Mouse (Mus musculus) kidney, postnatal 0 days (tissue): ENCODE measurements around the gene Lgsn. TPM values are rescaled to one million over a fixed set of nuclear protein-coding genes. Genes with fewer than 3 reads are reported as not detected.

Source experiments
- ATAC-seq: fragments of 200-750 bp; cut with Nextera tagmentation; replicated peaks from 2 replicates; pipeline ENCODE4 v1.8.0; 2017; ENCODE audit warnings: low read depth, moderate number of reproducible peaks, moderate TSS enrichment, moderate library complexity; ENCODE audit not compliant: low FRiP score
- DNase-seq: peaks from one replicate; pipeline ENCODE4 v3.0.0-alpha.2; 2016; ENCODE audit warnings: low spot score
- H3K27ac ChIP-seq: fragments of 300-500 bp; sonication (generic); 2 replicates; pipeline ENCODE4 v1.5.1; 2014; ENCODE audit warnings: mild to moderate bottlenecking
- H3K27me3 ChIP-seq: fragments of 300-500 bp; sonication (generic); 2 replicates; pipeline ENCODE4 v1.6.1; 2014; ENCODE audit warnings: low read length, mixed read lengths; ENCODE audit not compliant: insufficient read depth
- H3K36me3 ChIP-seq: fragments of 300-500 bp; sonication (generic); 2 replicates; pipeline ENCODE4 v1.6.1; 2014; ENCODE audit warnings: low read length, mixed read lengths; ENCODE audit not compliant: insufficient read depth
- H3K4me1 ChIP-seq: fragments of 300-500 bp; sonication (generic); replicated peaks from 2 replicates; pipeline ENCODE4 v1.6.1; 2014; ENCODE audit warnings: antibody characterized with exemption, low read length, mixed read lengths; ENCODE audit not compliant: insufficient read depth
- H3K4me2 ChIP-seq: fragments of 300-500 bp; sonication (generic); 2 replicates; pipeline ENCODE4 v1.6.1; 2014; ENCODE audit warnings: mild to moderate bottlenecking, low read length, moderate library complexity, mixed read lengths
- H3K4me3 ChIP-seq: fragments of 300-500 bp; sonication (generic); replicated peaks from 2 replicates; pipeline ENCODE4 v1.5.1; 2014; ENCODE audit warnings: low read depth, low read length
- H3K9ac ChIP-seq: fragments of 300-500 bp; sonication (generic); 2 replicates; pipeline ENCODE4 v1.6.1; 2014; ENCODE audit warnings: low read depth, low read length
- H3K9me3 ChIP-seq: fragments of 300-500 bp; sonication (generic); replicated peaks from 2 replicates; pipeline ENCODE4 v1.6.1; 2016; ENCODE audit warnings: low read length, inconsistent platforms, mixed read lengths
- CTCF ChIP-seq: IDR thresholded peaks from 2 replicates; pipeline ENCODE4 v1.5.1; 2016; ENCODE audit warnings: antibody characterized with exemption, low read depth, mild to moderate bottlenecking, moderate library complexity
- WGBS: fragments of 180-500 bp; shearing (Covaris S2); extraction: QIAGEN DNeasy Blood & Tissue Kit; methylation state at CpG from one replicate; pipeline ENCODE4 v1.1.7; 2014; 5-methylcytosine and 5-hydroxymethylcytosine counted together
- polyA plus RNA-seq: library from polyadenylated mRNA; unstranded; fragments of >200 nt; fragmentation: Nextera tagmentation; extraction: Ambion mirVana; gene quantifications from 2 replicates; pipeline ENCODE4 v1.2.1, GENCODE M21; 2015

Lgsn gene
- polyA plus RNA-seq, 1 experiment from 2014 or later = not detected

DNA sequence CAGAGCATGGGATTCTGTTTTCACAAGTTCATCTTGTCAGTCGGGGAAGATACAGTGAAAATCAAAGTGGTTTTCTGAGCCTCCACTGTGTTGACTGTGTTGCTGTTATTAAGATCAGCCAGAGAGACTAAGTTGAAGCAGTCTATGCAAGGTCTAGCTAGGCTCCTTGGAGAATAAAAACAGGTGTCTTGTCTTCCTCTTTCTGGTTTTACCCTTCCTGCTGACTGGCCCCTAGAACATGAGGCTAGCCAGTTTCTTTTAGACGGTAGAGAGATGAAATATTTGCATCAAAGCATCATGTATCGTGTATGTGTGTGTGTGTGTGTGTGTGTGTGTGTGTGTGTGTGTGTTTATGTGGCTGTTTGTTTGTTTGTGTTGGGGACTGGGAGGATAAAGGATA, 29.6 kb downstream of the Lgsn start:
- H3K4me2 ChIP-seq = no peak overlapping the region
- TF ChIP-seq CTCF = no peak
- H3K4me1 ChIP-seq = no peaks in the 10 kb centered on the region
- no peak overlapping the region for H3K4me3 ChIP-seq
- H3K36me3 ChIP-seq = no peaks in the 10 kb centered on the region
- no peak for DNase-seq
- ATAC-seq = no peak
- no peak overlapping the region for H3K27ac ChIP-seq
- no peaks in the 10 kb centered on the region for H3K9me3 ChIP-seq
- H3K9ac ChIP-seq = no peak overlapping the region
- WGBS = 74% methylated on average over 3 of the region's 3 CpGs
- H3K27me3 ChIP-seq = no peaks in the 10 kb centered on the region

DNA sequence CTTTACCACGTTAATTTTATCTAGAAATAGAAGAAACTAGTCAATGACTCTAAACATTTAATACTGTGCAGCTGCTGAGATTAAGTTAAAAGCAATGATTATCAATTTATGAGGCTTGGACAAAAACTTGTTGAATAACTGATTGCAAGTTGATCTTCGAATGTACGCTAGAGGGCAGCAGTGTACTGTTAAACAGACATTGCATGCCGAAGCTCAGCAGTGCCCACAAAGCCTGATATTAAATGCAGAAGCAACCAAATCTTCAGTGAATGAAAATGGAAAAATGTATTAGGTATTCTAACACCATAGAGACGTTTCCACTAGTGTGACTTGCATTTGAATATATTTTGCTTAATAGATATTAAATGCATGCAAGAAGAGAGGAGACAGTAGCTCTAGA, 33.9 kb downstream of the Lgsn start:
- ATAC-seq = no peak

DNA sequence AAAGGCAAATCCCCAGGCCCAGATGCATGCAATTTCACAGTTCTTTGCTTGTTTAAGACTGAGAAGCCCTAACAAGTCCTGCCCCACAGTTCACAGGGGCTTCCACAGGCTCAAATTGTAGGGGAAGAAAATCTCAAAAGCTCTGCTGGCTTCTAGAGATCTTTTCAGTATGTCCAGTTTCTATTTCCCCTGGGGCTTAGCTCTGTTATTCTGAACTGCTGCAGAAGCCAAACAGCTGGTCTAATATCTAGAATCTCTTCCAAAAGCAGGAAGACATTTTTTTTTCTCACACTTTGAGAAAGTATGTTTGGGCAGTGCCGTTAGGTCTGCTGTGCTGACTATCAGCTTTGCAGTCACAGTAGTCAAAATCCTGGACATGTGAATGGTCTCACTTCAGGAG, 38.6 kb downstream of the Lgsn start:
- Histone ChIP-seq H3K9me3 (no peaks in the 10 kb centered on the region), H3K4me3 (no peak overlapping the region), H3K27me3 (no peaks in the 10 kb centered on the region), H3K27ac (no peak overlapping the region), H3K4me2 (no peak overlapping the region), H3K36me3 (no peaks in the 10 kb centered on the region), H3K4me1 (no peaks in the 10 kb centered on the region), H3K9ac (no peak overlapping the region)
- DNase-seq (peak; percentile 66), ATAC-seq (no peak)
- WGBS = 60% methylated on average over 1 of the region's 1 CpGs
- no peak for TF ChIP-seq CTCF

More for the DNA sequence above, 33.9 kb downstream of the Lgsn start:
- no peak overlapping the region for H3K27ac ChIP-seq
- no peak overlapping the region for H3K4me3 ChIP-seq
- DNase-seq = peak; percentile 86
- no peak overlapping the region for H3K4me2 ChIP-seq
- H3K36me3 ChIP-seq = no peaks in the 10 kb centered on the region
- TF ChIP-seq CTCF = peak; percentile 88
- H3K27me3 ChIP-seq = no peaks in the 10 kb centered on the region
- no peaks in the 10 kb centered on the region for H3K9me3 ChIP-seq
- H3K9ac ChIP-seq = no peak overlapping the region
- under 1% methylated on average over 5 of the region's 5 CpGs for WGBS
- H3K4me1 ChIP-seq = no peaks in the 10 kb centered on the region

DNA sequence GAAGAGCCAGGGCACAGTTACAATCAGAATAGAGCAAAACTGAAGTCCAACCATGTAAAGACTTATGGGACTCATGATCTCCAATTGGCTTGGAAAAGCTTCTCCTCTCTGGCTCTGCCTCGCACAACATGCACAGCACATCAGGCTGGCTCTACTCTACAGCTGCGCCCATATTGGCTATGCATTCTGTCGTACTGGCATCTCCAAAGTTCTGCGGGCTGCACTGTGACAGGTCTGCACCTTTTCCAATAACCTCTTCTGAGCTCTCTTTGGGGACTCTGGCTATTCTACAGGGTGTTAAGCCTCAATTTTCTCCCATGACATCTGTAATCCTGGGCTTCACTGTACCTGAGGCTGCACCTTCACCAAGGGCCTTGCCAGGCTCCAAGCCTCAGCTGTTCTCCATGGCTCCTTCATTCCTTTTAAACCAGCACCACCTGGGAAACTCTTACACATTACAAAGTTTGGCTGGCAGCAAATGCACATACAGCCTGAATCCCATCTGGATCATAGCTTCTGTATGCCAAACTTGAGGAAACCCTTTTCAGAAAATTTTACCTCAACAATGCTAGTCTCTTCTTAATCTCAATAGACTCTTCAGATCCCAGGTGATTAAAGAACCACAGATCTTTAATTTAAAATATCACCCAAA, 44.5 kb downstream of the Lgsn start:
- DNase-seq (no peak), ATAC-seq (no peak)
- Histone ChIP-seq H3K27ac (no peak overlapping the region), H3K9ac (no peak overlapping the region), H3K4me1 (no peaks in the 10 kb centered on the region), H3K4me3 (no peak overlapping the region), H3K27me3 (no peaks in the 10 kb centered on the region), H3K36me3 (no peaks in the 10 kb centered on the region), H3K4me2 (no peak overlapping the region), H3K9me3 (no peaks in the 10 kb centered on the region)
- 97% methylated on average over 4 of the region's 4 CpGs for WGBS
- TF ChIP-seq CTCF = no peak

DNA sequence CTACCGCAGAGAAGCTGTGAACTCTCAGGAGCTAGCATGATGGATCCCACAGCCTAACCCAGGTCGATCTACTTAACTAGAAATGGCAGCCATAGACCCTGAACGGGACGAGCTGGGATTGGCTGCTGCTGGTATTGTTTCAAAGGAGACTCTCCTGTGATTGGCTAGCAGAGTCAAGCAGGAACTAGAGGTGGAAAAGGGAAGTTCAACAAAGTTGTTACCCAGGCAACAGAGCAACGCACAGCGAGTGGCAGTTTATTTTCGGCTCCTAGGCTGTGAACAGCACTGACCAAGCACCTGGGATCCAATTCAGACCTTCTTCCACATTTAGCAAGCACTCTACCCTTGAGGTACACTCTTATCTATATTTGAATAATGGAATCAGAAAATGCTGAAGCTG, 46.4 kb downstream of the Lgsn start, which contains the start of the genes 4931428L18Rik and Pih1d3:
TSS of gene 4931428L18Rik (minus strand) at position 121 of the 400 bp plus-strand sequence.
TSS of gene Pih1d3 (plus strand) at position 275 of the 400 bp plus-strand sequence.
- Histone ChIP-seq H3K9me3 (no peaks in the 10 kb centered on the region), H3K36me3 (no peaks in the 10 kb centered on the region), H3K4me3 (no peak within 1 kb of the TSS), H3K9ac (no peak within 1 kb of the TSS), H3K27me3 (no peaks in the 10 kb centered on the region), H3K4me1 (no peaks in the 10 kb centered on the region), H3K27ac (no peak within 1 kb of the TSS), H3K4me2 (no peak within 1 kb of the TSS)
- no peak for TF ChIP-seq CTCF
- ATAC-seq (no peak), DNase-seq (no peak)
- 84% methylated on average over 7 of the region's 7 CpGs for WGBS

DNA sequence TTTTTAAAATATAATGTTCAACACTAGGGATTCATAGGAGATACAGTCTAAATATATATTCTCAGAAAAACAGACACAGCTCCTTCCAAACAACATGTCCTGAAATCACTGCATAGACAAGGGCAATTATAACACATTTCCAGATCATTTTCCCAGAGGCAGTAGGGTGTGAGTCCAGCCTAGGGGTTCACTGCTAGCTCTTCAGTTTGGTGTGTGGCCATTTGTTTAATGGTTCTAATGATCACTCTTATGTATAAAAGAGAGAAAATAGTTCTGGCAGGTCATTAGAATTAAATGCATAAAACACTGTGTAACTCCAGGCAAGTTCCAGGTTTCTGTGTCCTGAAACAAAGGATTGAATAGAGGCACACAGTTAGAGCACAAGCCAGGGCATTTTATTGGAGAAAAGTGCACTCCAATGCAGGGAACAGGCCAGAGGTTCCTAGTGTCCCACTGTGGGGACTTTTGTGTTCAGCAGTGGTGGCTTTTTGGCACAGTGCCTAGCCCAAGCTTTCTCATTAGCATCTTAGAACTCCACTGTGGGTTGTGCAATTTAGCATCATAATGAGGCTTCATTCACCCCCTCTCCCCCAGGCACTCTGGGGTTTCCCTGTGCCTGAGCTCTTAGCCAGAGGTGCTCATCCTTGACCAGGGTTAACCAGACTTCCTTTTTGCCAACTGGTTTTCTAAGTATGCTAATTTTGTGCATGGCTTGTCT, 57.3 kb downstream of the Lgsn start:
- no peak overlapping the region for H3K27ac ChIP-seq
- peak; percentile 82 for ATAC-seq

More for the DNA sequence above, 57.3 kb downstream of the Lgsn start:
- no peaks in the 10 kb centered on the region for H3K9me3 ChIP-seq
- H3K4me2 ChIP-seq = no peak overlapping the region
- no peak overlapping the region for H3K9ac ChIP-seq
- H3K4me1 ChIP-seq = no peaks in the 10 kb centered on the region
- no peak for TF ChIP-seq CTCF
- H3K27me3 ChIP-seq = no peaks in the 10 kb centered on the region
- no peaks in the 10 kb centered on the region for H3K36me3 ChIP-seq
- DNase-seq = no peak
- H3K4me3 ChIP-seq = no peak overlapping the region

Other genes with a start within 250 kb of the Lgsn start
- not detected in 2 replicates for gene AC153137.1, start 198.4 kb upstream of the Lgsn start, polyA plus RNA-seq
- gene 4931428L18Rik, start 46.3 kb downstream of the Lgsn start, polyA plus RNA-seq = not detected in 2 replicates
- not detected in 2 replicates for gene Pih1d3, start 46.4 kb downstream of the Lgsn start, polyA plus RNA-seq